Mouse (Mus musculus) cerebellum, postnatal 14 days (tissue): ENCODE measurements around the gene Rpa1.
"Not testable (repeated sequence)": the region's sequence is repeated elsewhere in the genome, so short reads cannot be mapped to it uniquely, and the experiment has no call there.

Experiments
- DNase-seq, 2 experiments: peaks; one replicate each; pipeline ENCODE4 v3.0.0; 2021; ENCODE audit warnings: mixed read lengths in 2 of 2

The Rpa1 gene

GRCm38 (mm10) chr11:75348199-75348889 is at the start of gene Rpa1, which contains the start of gene Smyd4:
TSS of gene Rpa1 (minus strand) at chr11:75348324.
TSS of gene Smyd4 (plus strand) at chr11:75348433.
- peak; percentile 95 to 96 for DNase-seq

- no peak for DNase-seq
These were observed 49.3 kb upstream of the Rpa1 start for GRCm38 (mm10) chr11:75397452-75397851.

GRCm38 (mm10) chr11:75395611-75396010 is 47.5 kb upstream of the Rpa1 start:
- DNase-seq, result no peak

- not testable (repeated sequence) for DNase-seq
These were observed 35.4 kb upstream of the Rpa1 start for GRCm38 (mm10) chr11:75383529-75383928.

- not testable (repeated sequence) for DNase-seq
These were observed 30.7 kb upstream of the Rpa1 start for GRCm38 (mm10) chr11:75378786-75379185.

- DNase-seq, result no peak
These were observed 29.0 kb upstream of the Rpa1 start for GRCm38 (mm10) chr11:75377125-75377524.

- no peak for DNase-seq
These were observed 7.4 kb upstream of the Rpa1 start for GRCm38 (mm10) chr11:75355475-75355874.

GRCm38 (mm10) chr11:75351225-75351624 is 3.1 kb upstream of the Rpa1 start:
- peak in 1 of 2 experiments; percentile 20 for DNase-seq

- DNase-seq, result no peak
These were observed 752 bp upstream of the Rpa1 start for GRCm38 (mm10) chr11:75348890-75349261.

- no peak for DNase-seq
These were observed 528 bp downstream of the Rpa1 start for GRCm38 (mm10) chr11:75347596-75347995.

- DNase-seq, result no peak
These were observed 937 bp downstream of the Rpa1 start for GRCm38 (mm10) chr11:75347188-75347585.

GRCm38 (mm10) chr11:75346556-75347187 is 1.5 kb downstream of the Rpa1 start:
- DNase-seq, result no peak

GRCm38 (mm10) chr11:75344716-75345115 is 3.4 kb downstream of the Rpa1 start:
- no peak for DNase-seq

GRCm38 (mm10) chr11:75344163-75344562 is 4.0 kb downstream of the Rpa1 start:
- DNase-seq, result no peak

GRCm38 (mm10) chr11:75343096-75343495 is 5.0 kb downstream of the Rpa1 start:
- DNase-seq, result no peak

- no peak for DNase-seq
These were observed 7.3 kb downstream of the Rpa1 start for GRCm38 (mm10) chr11:75340698-75341345.

GRCm38 (mm10) chr11:75340076-75340475 is 8.0 kb downstream of the Rpa1 start:
- no peak for DNase-seq

GRCm38 (mm10) chr11:75337246-75337645 is 10.9 kb downstream of the Rpa1 start:
- no peak for DNase-seq

- no peak for DNase-seq
These were observed 11.4 kb downstream of the Rpa1 start for GRCm38 (mm10) chr11:75336676-75337075.

- DNase-seq, result no peak
These were observed 22.2 kb downstream of the Rpa1 start for GRCm38 (mm10) chr11:75325969-75326311.

GRCm38 (mm10) chr11:75325116-75325968 is 22.8 kb downstream of the Rpa1 start:
- no peak for DNase-seq

- no peak for DNase-seq
These were observed 23.7 kb downstream of the Rpa1 start for GRCm38 (mm10) chr11:75324433-75324832.

GRCm38 (mm10) chr11:75323326-75323737 is 24.8 kb downstream of the Rpa1 start:
- DNase-seq, result no peak
